Mouse (Mus musculus): ENCODE data around the gene Atp5c1.

GRCm38 (mm10) chr2:10021296-10021695 lies 59.0 kb downstream of the Atp5c1 start:
- TF ChIP-seq POLR2A (IDR thresholded peaks at IDR 0.05; ENCODE audit: control insufficient read depth, low read depth, low read length) (no peak), CTCF (IDR thresholded peaks at IDR 0.05; ENCODE audit: control insufficient read depth, insufficient read depth, insufficient replicate concordance, low read depth, low read length) (no peak)
